Mouse (Mus musculus) forebrain, embryonic 11.5 days (tissue): Measurements from ENCODE around the gene Myo1h. TPM values are rescaled to one million over a fixed set of nuclear protein-coding genes. Genes with fewer than 3 reads are reported as not detected.

Experiments used
- ATAC-seq: fragments of 200-750 bp; cut with Nextera tagmentation; replicated peaks from 2 replicates; pipeline ENCODE4 v1.8.0; 2017; ENCODE audit warnings: moderate TSS enrichment; ENCODE audit not compliant: low FRiP score
- DNase-seq: peaks from one replicate; pipeline ENCODE4 v3.0.0-alpha.2; 2017; ENCODE audit warnings: low spot score
- H3K27ac ChIP-seq: fragments of 300-500 bp; sonication (generic); 2 replicates; pipeline ENCODE4 v1.5.1; 2014; ENCODE audit warnings: low read depth, low read length
- H3K27me3 ChIP-seq: fragments of 300-500 bp; sonication (generic); 2 replicates; pipeline ENCODE4 v1.6.1; 2014; ENCODE audit warnings: mild to moderate bottlenecking, low read length, mixed read lengths; ENCODE audit not compliant: control insufficient read depth, insufficient read depth
- H3K36me3 ChIP-seq: fragments of 300-500 bp; sonication (generic); 2 replicates; pipeline ENCODE4 v1.6.1; 2014; ENCODE audit warnings: mild to moderate bottlenecking, low read length, moderate library complexity, mixed read lengths; ENCODE audit not compliant: control insufficient read depth, insufficient read depth
- H3K4me1 ChIP-seq: fragments of 300-500 bp; sonication (generic); replicated peaks from 2 replicates; pipeline ENCODE4 v1.6.1; 2014; ENCODE audit warnings: low read length, mixed read lengths; ENCODE audit not compliant: control insufficient read depth, insufficient read depth
- H3K4me2 ChIP-seq: fragments of 300-500 bp; sonication (generic); 2 replicates; pipeline ENCODE4 v1.6.1; 2014; ENCODE audit warnings: low read depth, mild to moderate bottlenecking, low read length, moderate library complexity, mixed read lengths; ENCODE audit not compliant: severe bottlenecking
- H3K4me3 ChIP-seq: fragments of 300-500 bp; sonication (generic); 2 replicates; pipeline ENCODE4 v1.5.1; 2014; ENCODE audit warnings: low read depth, low read length
- H3K9ac ChIP-seq: fragments of 300-500 bp; sonication (generic); 2 replicates; pipeline ENCODE4 v1.6.1; 2014; ENCODE audit warnings: low read length
- H3K9me3 ChIP-seq: fragments of 300-500 bp; sonication (generic); 2 replicates; pipeline ENCODE4 v1.6.1; 2016; ENCODE audit warnings: low read length, mixed read lengths; ENCODE audit not compliant: control insufficient read depth
- WGBS: fragments of 180-500 bp; shearing (Covaris S2); extraction: QIAGEN DNeasy Blood & Tissue Kit; methylation state at CpG from one replicate; pipeline ENCODE4 v1.1.7; 2014; 5-methylcytosine and 5-hydroxymethylcytosine counted together
- polyA plus RNA-seq: library from polyadenylated mRNA; unstranded; fragments of >200 nt; fragmentation: Nextera tagmentation; extraction: Ambion mirVana; gene quantifications from 2 replicates; pipeline ENCODE4 v1.2.1, GENCODE M21; 2014

Myo1h gene
- polyA plus RNA-seq, 1 experiment from 2014 or later = 0.91 TPM

DNA sequence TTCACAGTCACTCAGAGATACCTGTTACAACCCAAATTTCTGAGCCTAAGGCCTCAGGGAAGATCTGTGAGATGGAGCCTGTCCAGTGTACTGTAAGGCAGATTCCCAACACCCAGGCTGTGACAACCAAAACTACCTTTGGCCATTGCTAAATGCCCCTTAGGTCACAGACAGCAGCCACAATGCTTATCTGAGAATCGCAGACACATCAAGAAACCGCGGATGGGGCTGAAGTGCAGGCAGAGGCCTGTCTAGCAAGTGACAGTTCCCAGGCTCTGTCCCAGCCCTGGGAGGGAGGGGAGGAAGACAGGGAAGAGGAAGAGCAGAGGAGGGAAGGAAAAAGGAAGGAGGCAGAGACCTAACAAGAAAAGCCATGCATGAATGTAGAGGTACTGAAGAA, 82.4 kb downstream of the Myo1h start:
- WGBS = 82% methylated on average over 3 of the region's 3 CpGs

DNA sequence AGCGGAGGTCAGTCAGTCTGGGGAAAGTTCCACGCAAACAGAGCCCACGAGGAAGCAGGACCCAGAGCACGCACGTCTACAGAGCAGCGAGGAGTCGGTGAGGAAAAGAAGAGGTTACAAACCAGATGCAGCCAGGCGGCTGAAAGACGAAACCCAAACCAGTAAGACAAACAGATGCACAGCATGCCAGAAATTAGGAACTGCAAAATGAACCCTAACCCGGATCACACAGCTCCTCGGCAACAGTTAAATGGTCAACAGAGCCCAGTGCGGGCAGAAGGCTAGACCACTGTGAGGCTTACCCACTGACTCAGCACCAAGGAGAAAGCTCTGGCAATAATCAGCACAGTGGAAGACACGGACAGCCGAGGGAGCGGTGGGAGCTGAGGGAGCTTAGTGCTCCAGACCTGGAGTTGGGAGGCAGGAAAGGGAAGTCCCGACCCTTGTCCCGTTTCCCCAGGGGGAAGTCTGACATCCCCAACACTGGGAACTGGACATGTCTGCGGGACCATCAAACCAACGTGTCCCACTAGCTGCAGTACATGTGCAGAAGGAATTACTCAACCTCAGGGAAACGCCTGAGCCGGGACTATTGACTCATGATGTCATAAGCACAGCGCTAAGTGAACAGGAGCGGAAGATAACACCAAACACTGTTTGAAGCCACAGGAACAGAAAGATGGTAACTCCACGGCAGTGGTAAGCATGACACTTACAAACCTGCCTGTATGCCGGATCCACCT, 82.9 kb downstream of the Myo1h start:
- Histone ChIP-seq H3K4me1 (0 out of 2 replicates have a peak, but pooled peaks cover 2% of the 10 kb centered on the region), H3K4me2 (no peak overlapping the region), H3K27ac (0 out of 2 replicates have a peak overlapping the region, but pooled peaks have one; percentile 6), H3K36me3 (peaks cover 3% of the 10 kb centered on the region; the same call in 1 of the 2 replicates), H3K9me3 (no peaks in the 10 kb centered on the region), H3K27me3 (no peaks in the 10 kb centered on the region), H3K4me3 (no peak overlapping the region), H3K9ac (no peak overlapping the region)
- ATAC-seq (no peak), DNase-seq (no peak)
- 77% methylated on average over 25 of the region's 25 CpGs for WGBS

More for the DNA sequence above, 82.4 kb downstream of the Myo1h start:
- H3K4me1 ChIP-seq = 0 out of 2 replicates have a peak, but pooled peaks cover 2% of the 10 kb centered on the region
- DNase-seq = no peak
- H3K27me3 ChIP-seq = no peaks in the 10 kb centered on the region
- H3K27ac ChIP-seq = no peak overlapping the region
- no peaks in the 10 kb centered on the region for H3K9me3 ChIP-seq
- no peak overlapping the region for H3K4me3 ChIP-seq
- no peak overlapping the region for H3K4me2 ChIP-seq
- no peak for ATAC-seq
- no peak overlapping the region for H3K9ac ChIP-seq
- peaks cover 3% of the 10 kb centered on the region; the same call in 1 of the 2 replicates for H3K36me3 ChIP-seq

DNA sequence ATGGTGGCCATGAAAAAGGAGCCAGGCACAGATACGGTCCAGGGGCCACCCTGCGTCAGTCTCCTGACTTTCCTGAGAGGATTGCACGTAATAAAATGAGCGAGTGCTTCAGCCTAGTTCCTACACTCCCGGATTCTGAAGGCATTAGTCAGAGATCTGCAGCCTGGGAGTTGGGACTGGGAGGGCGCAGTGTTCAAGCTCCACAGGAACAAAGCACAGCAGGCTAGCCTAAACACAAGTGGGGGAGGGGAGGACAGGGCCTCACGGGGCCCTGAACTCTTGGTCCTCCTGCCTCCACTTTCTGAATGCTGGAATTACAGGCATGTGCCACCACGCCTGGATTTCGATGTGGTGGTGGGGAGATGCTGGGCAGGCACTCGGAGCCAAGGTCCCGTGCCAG, 83.6 kb downstream of the Myo1h start:
- H3K4me3 ChIP-seq = no peak overlapping the region
- WGBS = 23% methylated on average over 11 of the region's 11 CpGs
- no peak for ATAC-seq
- no peak overlapping the region for H3K9ac ChIP-seq
- 0 out of 2 replicates have a peak, but pooled peaks cover 2% of the 10 kb centered on the region for H3K4me1 ChIP-seq
- H3K4me2 ChIP-seq = no peak overlapping the region
- no peak for DNase-seq
- no peaks in the 10 kb centered on the region for H3K27me3 ChIP-seq
- H3K27ac ChIP-seq = 0 out of 2 replicates have a peak overlapping the region, but pooled peaks have one; percentile 6
- peaks cover 3% of the 10 kb centered on the region; the same call in 1 of the 2 replicates for H3K36me3 ChIP-seq
- no peaks in the 10 kb centered on the region for H3K9me3 ChIP-seq

DNA sequence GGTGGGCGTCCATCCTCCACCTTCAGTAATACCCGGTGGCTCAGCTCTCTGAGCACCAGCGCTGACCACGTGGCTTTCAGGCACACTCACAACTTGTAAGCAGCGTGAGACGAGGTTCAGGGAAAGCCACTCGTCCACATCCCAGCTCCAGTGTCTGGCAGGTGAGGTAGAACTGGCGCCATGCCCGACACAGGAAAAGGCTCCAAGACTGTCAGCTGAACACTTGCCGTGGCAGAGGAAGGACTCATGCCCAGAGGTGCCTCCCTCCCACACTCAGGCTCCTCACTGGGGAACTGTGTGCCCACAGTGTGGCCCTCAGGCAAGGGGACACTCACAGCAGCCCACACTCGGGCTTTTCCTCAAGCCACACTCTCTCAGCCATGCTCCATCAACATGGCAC, 84.2 kb downstream of the Myo1h start:
- no peak for DNase-seq
- WGBS = 71% methylated on average over 11 of the region's 11 CpGs

DNA sequence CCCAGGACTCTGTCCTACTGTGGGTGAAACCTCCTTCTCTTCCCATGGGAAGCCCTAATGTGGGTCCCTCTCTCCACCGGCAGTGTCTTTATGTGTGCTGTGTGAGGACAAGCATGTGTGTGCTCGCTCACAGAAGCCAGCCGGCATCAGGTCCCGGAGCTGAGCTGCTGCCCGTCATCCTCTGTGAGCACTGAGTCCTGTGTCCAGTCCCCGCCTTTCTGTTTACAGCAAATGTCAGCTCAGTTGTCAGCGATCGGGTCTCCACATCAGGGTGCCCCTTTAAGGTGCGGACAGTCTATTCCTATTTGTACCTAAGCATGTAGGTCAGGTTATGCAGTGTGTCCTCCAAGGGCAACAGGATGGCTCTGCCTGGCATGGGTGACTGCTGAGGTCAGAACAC, 84.6 kb downstream of the Myo1h start:
- H3K4me2 ChIP-seq = no peak overlapping the region
- 0 out of 2 replicates have a peak, but pooled peaks cover 2% of the 10 kb centered on the region for H3K4me1 ChIP-seq
- WGBS = 91% methylated on average over 9 of the region's 9 CpGs
- H3K27ac ChIP-seq = no peak overlapping the region
- no peak overlapping the region for H3K4me3 ChIP-seq
- no peak for DNase-seq
- no peaks in the 10 kb centered on the region for H3K27me3 ChIP-seq
- H3K9ac ChIP-seq = no peak overlapping the region
- H3K9me3 ChIP-seq = no peaks in the 10 kb centered on the region
- H3K36me3 ChIP-seq = peaks cover 3% of the 10 kb centered on the region; the same call in 1 of the 2 replicates
- no peak for ATAC-seq

More for the DNA sequence above, 84.2 kb downstream of the Myo1h start:
- no peak overlapping the region for H3K27ac ChIP-seq
- no peak overlapping the region for H3K9ac ChIP-seq
- H3K36me3 ChIP-seq = peaks cover 3% of the 10 kb centered on the region; the same call in 1 of the 2 replicates
- H3K27me3 ChIP-seq = no peaks in the 10 kb centered on the region
- H3K4me2 ChIP-seq = no peak overlapping the region
- no peak for ATAC-seq
- no peaks in the 10 kb centered on the region for H3K9me3 ChIP-seq
- 0 out of 2 replicates have a peak, but pooled peaks cover 2% of the 10 kb centered on the region for H3K4me1 ChIP-seq
- no peak overlapping the region for H3K4me3 ChIP-seq

DNA sequence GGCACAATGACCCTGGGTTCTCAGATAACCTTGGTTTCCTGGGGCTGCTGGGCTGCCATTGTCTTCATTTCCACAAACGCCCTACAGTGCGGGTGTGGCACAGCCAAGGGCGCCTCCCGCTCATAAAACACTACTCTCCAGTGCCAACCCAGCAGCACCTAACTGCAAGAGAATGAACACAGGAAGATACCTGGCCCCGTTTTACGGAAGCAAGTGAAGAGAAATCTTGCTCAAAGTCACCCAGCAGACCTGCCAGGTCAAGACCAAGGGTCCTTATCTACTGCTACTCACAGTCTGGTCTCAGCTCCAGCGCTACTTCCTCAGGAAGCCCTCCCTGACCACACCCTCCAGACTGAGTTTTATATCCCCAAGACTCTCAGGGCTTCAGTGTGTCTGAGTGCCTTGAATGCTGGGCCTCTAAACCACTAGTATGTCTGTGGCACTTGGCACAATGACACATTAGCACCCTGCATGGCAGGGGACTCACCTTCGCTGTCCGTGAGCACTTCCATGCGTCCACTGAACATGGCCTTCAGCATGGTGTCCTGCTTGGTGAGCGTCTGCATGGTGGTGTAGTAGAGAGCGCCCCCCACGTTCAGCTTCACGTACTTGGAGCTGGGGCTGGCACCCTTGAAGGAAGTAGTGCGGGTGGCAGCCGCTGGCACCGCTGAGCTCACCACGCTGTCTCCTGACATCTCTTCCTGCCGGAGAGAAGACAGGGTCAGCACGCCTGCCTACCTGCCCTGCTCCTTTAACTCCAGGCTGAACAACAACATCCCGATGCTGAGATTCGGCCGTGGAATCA, 85.6 kb downstream of the Myo1h start:
- Histone ChIP-seq H3K9ac (no peak overlapping the region), H3K4me2 (no peak overlapping the region), H3K27ac (no peak overlapping the region), H3K36me3 (peaks cover 3% of the 10 kb centered on the region; the same call in 1 of the 2 replicates), H3K4me3 (no peak overlapping the region), H3K4me1 (peaks cover 5% of the 10 kb centered on the region; the same call in 1 of the 2 replicates), H3K27me3 (no peaks in the 10 kb centered on the region), H3K9me3 (no peaks in the 10 kb centered on the region)
- 91% methylated on average over 23 of the region's 23 CpGs for WGBS
- DNase-seq (no peak), ATAC-seq (no peak)

DNA sequence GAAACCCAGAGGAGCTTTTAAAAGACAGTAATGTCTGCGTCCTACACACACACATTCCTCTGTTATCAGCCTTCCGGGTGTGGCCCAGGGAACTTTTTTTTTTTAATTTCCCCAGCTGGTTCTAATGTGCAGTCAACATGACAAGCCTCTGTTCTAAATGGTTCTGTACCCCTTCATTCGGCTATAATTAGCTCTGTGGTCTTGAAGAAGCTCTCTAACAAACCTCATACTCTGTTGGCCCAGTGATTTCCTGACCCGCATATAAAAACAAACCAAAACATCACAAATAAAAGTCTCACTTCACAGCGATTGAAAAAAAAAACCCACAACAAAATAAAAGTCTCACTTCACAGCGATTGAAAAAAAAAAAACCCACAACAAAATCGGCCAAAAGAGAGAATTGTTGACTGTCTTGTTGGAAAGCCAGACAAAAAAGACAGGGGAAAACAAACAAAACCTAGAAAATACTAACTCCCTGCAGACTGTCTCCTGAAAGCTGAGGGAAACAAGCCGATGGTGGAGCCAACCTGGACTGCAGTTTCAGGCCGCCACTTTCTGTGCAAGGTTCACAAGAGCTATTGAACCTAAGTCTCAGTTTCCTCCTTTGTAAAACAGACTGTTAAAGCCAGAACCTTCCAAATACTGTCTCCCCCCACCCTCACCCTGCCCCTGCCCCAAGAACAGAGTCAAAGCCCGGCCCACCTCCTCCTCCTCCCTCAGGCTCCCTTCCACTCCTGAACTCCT, 89.4 kb downstream of the Myo1h start:
- Histone ChIP-seq H3K4me1 (peaks cover 13% of the 10 kb centered on the region; the same call in 1 of the 2 replicates), H3K27me3 (no peaks in the 10 kb centered on the region), H3K27ac (no peak overlapping the region), H3K36me3 (peaks cover 3% of the 10 kb centered on the region; the same call in 1 of the 2 replicates), H3K9ac (no peak overlapping the region; the same call in 1 of the 2 replicates), H3K4me3 (peak overlapping the region; percentile 57; the same call in 1 of the 2 replicates), H3K4me2 (peak overlapping the region; percentile 81; the same call in 1 of the 2 replicates), H3K9me3 (no peaks in the 10 kb centered on the region)
- WGBS = 77% methylated on average over 10 of the region's 10 CpGs
- ATAC-seq (no peak), DNase-seq (no peak)

DNA sequence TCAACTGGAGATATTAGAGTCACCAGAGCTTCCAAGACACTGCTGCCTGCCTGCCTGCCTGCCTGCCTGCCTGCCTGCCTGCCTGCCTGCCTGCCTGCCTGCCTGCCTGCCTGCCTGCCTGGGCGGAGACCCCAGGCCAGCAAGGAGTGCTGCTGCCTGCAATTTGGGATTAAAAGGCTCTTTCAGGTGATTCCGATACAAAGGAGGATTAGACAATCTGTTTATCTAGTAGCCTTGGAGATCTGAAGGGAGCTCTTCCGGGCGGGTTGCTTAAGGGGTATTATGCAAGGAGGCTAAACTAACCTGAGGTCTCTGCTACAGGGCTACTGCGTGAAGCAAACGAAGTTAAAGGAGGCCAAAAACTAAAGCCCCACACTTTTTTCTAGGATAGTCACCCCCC, 90.0 kb downstream of the Myo1h start:
- peaks cover 13% of the 10 kb centered on the region; the same call in 1 of the 2 replicates for H3K4me1 ChIP-seq
- no peak overlapping the region; the same call in 1 of the 2 replicates for H3K9ac ChIP-seq
- H3K27me3 ChIP-seq = no peaks in the 10 kb centered on the region
- H3K4me3 ChIP-seq = peak overlapping the region; percentile 57
- WGBS = 26% methylated on average over 6 of the region's 6 CpGs
- H3K4me2 ChIP-seq = peak overlapping the region; percentile 81
- DNase-seq (no peak), ATAC-seq (no peak)
- H3K9me3 ChIP-seq = no peaks in the 10 kb centered on the region
- H3K27ac ChIP-seq = no peak overlapping the region
- H3K36me3 ChIP-seq = peaks cover 2% of the 10 kb centered on the region; the same call in 1 of the 2 replicates
